Mouse (Mus musculus) hindbrain, postnatal 0 days (tissue): ENCODE measurements around the gene Ackr3. TPM values are rescaled to one million over a fixed set of nuclear protein-coding genes. Genes with fewer than 3 reads are reported as not detected.

Experiments
- ATAC-seq: fragments of 200-750 bp; cut with Nextera tagmentation; 2 replicates; pipeline ENCODE4 v1.8.0; 2017; ENCODE audit warnings: mild to moderate bottlenecking, moderate TSS enrichment, moderate library complexity
- DNase-seq: peaks from one replicate; pipeline ENCODE4 v3.0.0-alpha.2; 2015; ENCODE audit warnings: low spot score
- H3K27ac ChIP-seq: fragments of 300-500 bp; sonication (generic); 2 replicates; pipeline ENCODE4 v1.5.1; 2014; ENCODE audit warnings: mild to moderate bottlenecking
- H3K27me3 ChIP-seq: fragments of 300-500 bp; sonication (generic); 2 replicates; pipeline ENCODE4 v1.6.1; 2014; ENCODE audit warnings: low read length, mixed read lengths; ENCODE audit not compliant: insufficient read depth
- H3K36me3 ChIP-seq: fragments of 300-500 bp; sonication (generic); 2 replicates; pipeline ENCODE4 v1.6.1; 2014; ENCODE audit warnings: low read length, mixed read lengths; ENCODE audit not compliant: insufficient read depth
- H3K4me1 ChIP-seq: fragments of 300-500 bp; sonication (generic); 2 replicates; pipeline ENCODE4 v1.6.1; 2014; ENCODE audit warnings: antibody characterized with exemption, low read length, mixed read lengths; ENCODE audit not compliant: insufficient read depth
- H3K4me2 ChIP-seq: fragments of 300-500 bp; sonication (generic); 2 replicates; pipeline ENCODE4 v1.6.1; 2014; ENCODE audit warnings: low read depth, mild to moderate bottlenecking, low read length, moderate library complexity, mixed read lengths
- H3K4me3 ChIP-seq: fragments of 300-500 bp; sonication (generic); 2 replicates; pipeline ENCODE4 v1.5.1; 2014; ENCODE audit warnings: low read length
- H3K9ac ChIP-seq: fragments of 300-500 bp; sonication (generic); replicated peaks from 2 replicates; pipeline ENCODE4 v1.6.1; 2014; ENCODE audit warnings: mild to moderate bottlenecking, low read length, moderate library complexity, mixed read lengths
- H3K9me3 ChIP-seq: fragments of 300-500 bp; sonication (generic); 2 replicates; pipeline ENCODE4 v1.6.1; 2016; ENCODE audit warnings: low read length, mixed read lengths
- CTCF ChIP-seq: IDR thresholded peaks from 2 replicates; pipeline ENCODE4 v1.5.1; 2016; ENCODE audit warnings: antibody characterized with exemption, control low read depth, low read depth
- WGBS: fragments of 180-500 bp; shearing (Covaris S2); extraction: QIAGEN DNeasy Blood & Tissue Kit; methylation state at CpG from one replicate; pipeline ENCODE4 v1.1.7; 2014; 5-methylcytosine and 5-hydroxymethylcytosine counted together
- polyA plus RNA-seq: library from polyadenylated mRNA; unstranded; fragments of >200 nt; fragmentation: Nextera tagmentation; extraction: Ambion mirVana; gene quantifications from 2 replicates; pipeline ENCODE4 v1.2.1, GENCODE M21; 2015
- total RNA-seq: library from RNA; depleted of rRNA; stranded (reverse); fragments of >200 nt; gene quantifications from 2 replicates; pipeline ENCODE4 v1.2.3, GENCODE M21; 2014

The Ackr3 gene
- total and polyA plus RNA-seq, 2 experiments from 2014 or later, result 7.4 to 13.1 TPM

GRCm38 (mm10) chr1:90223006-90223405 lies 19.2 kb downstream of the Ackr3 start:
- WGBS, result 36% methylated on average over 2 of the region's 2 CpGs
- Histone ChIP-seq H3K9ac (no peak overlapping the region), H3K36me3 (no peaks in the 10 kb centered on the region), H3K4me2 (no peak overlapping the region), H3K4me3 (no peak overlapping the region), H3K9me3 (no peaks in the 10 kb centered on the region), H3K4me1 (peaks cover 16% of the 10 kb centered on the region; the same call in 1 of the 2 replicates), H3K27ac (peak overlapping the region; percentile 67; the same call in 1 of the 2 replicates), H3K27me3 (no peaks in the 10 kb centered on the region)
- no peak for TF ChIP-seq CTCF
- no peak for DNase-seq
- ATAC-seq, result no peak

GRCm38 (mm10) chr1:90225603-90226254 lies 21.9 kb downstream of the Ackr3 start:
- Histone ChIP-seq H3K4me3 (no peak overlapping the region), H3K9ac (no peak overlapping the region), H3K27me3 (no peaks in the 10 kb centered on the region), H3K27ac (no peak overlapping the region), H3K4me1 (peaks cover 15% of the 10 kb centered on the region), H3K9me3 (no peaks in the 10 kb centered on the region), H3K36me3 (no peaks in the 10 kb centered on the region), H3K4me2 (no peak overlapping the region)
- DNase-seq (no peak), ATAC-seq (no peak)
- WGBS, result 66% methylated on average over 9 of the region's 9 CpGs
- no peak for TF ChIP-seq CTCF

- peak; percentile 74 for DNase-seq
- Histone ChIP-seq H3K27ac (peak overlapping the region; percentile 54; the same call in 1 of the 2 replicates), H3K36me3 (no peaks in the 10 kb centered on the region), H3K9ac (no peak overlapping the region), H3K4me1 (peaks cover 13% of the 10 kb centered on the region), H3K4me2 (no peak overlapping the region), H3K9me3 (no peaks in the 10 kb centered on the region), H3K27me3 (no peaks in the 10 kb centered on the region), H3K4me3 (no peak overlapping the region)
- peak; percentile 55 for ATAC-seq
- no peak for TF ChIP-seq CTCF
- WGBS, result 21% methylated on average over 12 of the region's 12 CpGs
Measured at GRCm38 (mm10) chr1:90227684-90228322, 24.0 kb downstream of the Ackr3 start.

GRCm38 (mm10) chr1:90228323-90228697 lies 24.5 kb downstream of the Ackr3 start:
- no peak overlapping the region for H3K4me3 ChIP-seq
- ATAC-seq (peak; percentile 76), DNase-seq (peak; percentile 79)
- no peaks in the 10 kb centered on the region for H3K9me3 ChIP-seq
- WGBS, result 18% methylated on average over 9 of the region's 9 CpGs
- H3K9ac ChIP-seq, result no peak overlapping the region
- H3K36me3 ChIP-seq, result no peaks in the 10 kb centered on the region
- TF ChIP-seq CTCF, result peak; percentile 20; the same call in 1 of the 2 replicates
- H3K4me1 ChIP-seq, result peaks cover 13% of the 10 kb centered on the region
- no peak overlapping the region for H3K4me2 ChIP-seq
- peak overlapping the region; percentile 54; the same call in 1 of the 2 replicates for H3K27ac ChIP-seq
- no peaks in the 10 kb centered on the region for H3K27me3 ChIP-seq

- ATAC-seq, result no peak
- no peak for DNase-seq
- Histone ChIP-seq H3K36me3 (no peaks in the 10 kb centered on the region), H3K9ac (no peak overlapping the region), H3K4me1 (peaks cover 13% of the 10 kb centered on the region), H3K9me3 (no peaks in the 10 kb centered on the region), H3K27ac (no peak overlapping the region), H3K4me3 (no peak overlapping the region), H3K27me3 (no peaks in the 10 kb centered on the region), H3K4me2 (no peak overlapping the region)
- no peak for TF ChIP-seq CTCF
- 55% methylated on average over 4 of the region's 4 CpGs for WGBS
Measured at GRCm38 (mm10) chr1:90230611-90231010, 26.8 kb downstream of the Ackr3 start.

- no peaks in the 10 kb centered on the region for H3K27me3 ChIP-seq
- TF ChIP-seq CTCF, result no peak
- 52% methylated on average over 22 of the region's 22 CpGs for WGBS
- H3K4me3 ChIP-seq, result no peak overlapping the region
- H3K9ac ChIP-seq, result no peak overlapping the region
- ATAC-seq, result no peak
- no peak overlapping the region for H3K27ac ChIP-seq
- H3K4me2 ChIP-seq, result no peak overlapping the region
- H3K36me3 ChIP-seq, result no peaks in the 10 kb centered on the region
- no peak for DNase-seq
- peaks cover 13% of the 10 kb centered on the region for H3K4me1 ChIP-seq
- H3K9me3 ChIP-seq, result no peaks in the 10 kb centered on the region
Measured at GRCm38 (mm10) chr1:90231591-90232490, 28.1 kb downstream of the Ackr3 start.
